Mouse (Mus musculus) brain, embryonic 14.5 days (tissue): ENCODE measurements around the gene Tesc.

ENCODE experiments used
- CTCF ChIP-seq: fragments of 200-500 bp; IDR thresholded peaks from 2 replicates; pipeline ENCODE4 v1.5.1; 2012; ENCODE audit warnings: inconsistent platforms, mild to moderate bottlenecking, moderate library complexity, borderline replicate concordance; ENCODE audit not compliant: insufficient read depth, insufficient read length; ENCODE audit errors: extremely low read depth
- POLR2A ChIP-seq: fragments of 200-500 bp; IDR thresholded peaks from 2 replicates; pipeline ENCODE4 v1.6.1; 2012; ENCODE audit warnings: mild to moderate bottlenecking, inconsistent platforms, borderline replicate concordance; ENCODE audit not compliant: poor library complexity, insufficient read depth, insufficient read length, severe bottlenecking; ENCODE audit errors: extremely low read depth

DNA sequence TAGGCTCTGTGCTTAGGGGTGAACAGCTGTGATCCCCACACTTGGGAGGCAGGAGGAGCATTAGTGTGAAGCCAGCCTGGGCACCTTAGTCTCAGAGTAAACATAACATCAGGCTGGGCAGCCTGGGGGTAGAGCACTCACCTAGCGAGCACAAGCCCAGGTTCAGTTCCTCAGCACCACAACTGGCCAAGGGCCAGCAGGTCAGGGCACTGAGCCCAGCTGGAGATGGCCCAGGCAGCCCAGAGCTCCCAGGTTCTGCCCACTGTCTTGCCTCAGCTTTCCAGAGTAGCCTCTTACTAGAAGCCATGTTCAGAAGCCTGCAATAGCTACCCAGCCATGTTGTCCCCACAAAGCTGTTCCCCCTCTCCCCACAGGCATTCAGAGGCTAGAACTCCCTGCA lies 21.8 kb upstream of the Tesc start:
- TF ChIP-seq CTCF, result no peak
- TF ChIP-seq POLR2A, result no peak
